Mouse (Mus musculus) spleen, postnatal 14 days (tissue): Measurements from ENCODE around the gene Thada.

Experiments
- DNase-seq, 2 experiments: peaks; one replicate each; pipeline ENCODE4 v3.0.0; 2021 to 2022; ENCODE audit warnings: low spot score in 2 of 2

Thada gene

DNA sequence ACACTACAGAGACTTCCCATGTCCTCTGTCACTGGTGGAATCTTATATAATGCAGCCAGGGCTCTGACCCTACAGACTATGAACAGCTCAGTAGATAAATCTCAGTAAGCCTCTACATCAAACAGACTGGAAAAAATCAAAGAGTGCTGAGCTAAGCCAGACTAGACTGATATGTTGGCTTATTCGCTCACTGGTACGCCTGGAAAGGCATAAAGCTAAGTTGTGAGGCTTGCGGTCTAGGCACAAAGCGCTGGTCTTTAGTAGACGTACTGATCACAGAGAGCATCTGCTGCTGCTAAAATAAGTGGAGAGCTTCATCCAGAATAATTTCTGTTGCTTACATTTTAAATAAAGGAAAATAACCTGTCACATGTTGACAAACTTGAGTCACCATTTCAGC lies 95.6 kb downstream of the Thada start:
- no peak for DNase-seq

DNA sequence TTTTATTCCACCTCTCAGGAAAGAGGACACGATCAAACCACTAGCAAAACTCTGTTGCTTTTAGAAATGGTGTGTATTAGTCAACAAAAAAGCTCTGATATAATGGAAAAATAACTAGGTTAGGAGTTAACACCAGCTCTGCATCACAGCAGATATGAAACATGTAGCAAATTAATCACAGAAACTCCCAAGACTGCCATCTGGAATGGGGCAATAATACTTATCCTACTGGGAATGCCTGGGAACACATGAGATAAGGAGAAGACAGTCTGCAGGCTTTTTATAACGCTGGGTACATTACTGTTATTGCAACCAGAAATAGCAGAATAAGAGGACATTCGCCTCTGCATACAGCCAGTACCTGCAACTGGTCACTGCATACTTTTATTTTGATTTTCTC lies 96.2 kb downstream of the Thada start:
- no peak for DNase-seq

DNA sequence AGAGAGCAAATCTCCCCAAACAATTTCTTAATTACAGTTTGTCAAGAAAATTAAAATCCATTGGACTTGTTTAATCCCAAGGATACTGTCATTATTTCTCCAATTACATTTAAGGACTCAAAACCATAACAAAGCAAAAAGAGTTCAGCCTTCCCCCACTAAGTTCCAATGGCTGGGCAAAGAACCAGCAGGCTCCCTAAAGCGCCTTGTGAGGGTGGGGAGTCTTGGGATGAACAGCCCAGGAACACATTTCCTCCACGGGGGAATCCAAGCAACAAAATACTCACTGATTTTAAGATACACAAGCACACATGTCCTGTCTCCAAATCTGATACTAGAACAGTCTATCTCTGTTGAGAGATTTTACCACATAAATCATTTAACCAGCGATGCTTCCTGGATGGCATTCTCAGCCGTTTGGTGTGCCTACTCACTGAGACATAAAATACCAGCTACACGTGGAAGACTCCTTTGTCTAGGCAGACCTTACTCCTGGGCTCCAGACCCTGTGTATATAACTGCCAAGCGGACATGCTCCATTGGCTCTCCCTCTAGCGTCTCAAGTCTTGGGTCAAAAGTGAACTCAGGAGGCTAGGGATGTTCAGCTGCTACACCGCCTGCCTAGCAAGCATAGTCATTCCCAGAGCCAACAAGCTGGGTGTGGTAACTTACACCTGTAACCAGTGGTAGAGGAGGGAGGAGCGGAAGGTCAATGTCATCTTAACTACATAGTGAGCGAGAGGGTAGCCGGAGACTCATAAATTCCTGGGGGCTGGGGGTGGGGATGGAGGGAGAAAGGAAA lies 97.6 kb downstream of the Thada start:
- DNase-seq, result no peak

DNA sequence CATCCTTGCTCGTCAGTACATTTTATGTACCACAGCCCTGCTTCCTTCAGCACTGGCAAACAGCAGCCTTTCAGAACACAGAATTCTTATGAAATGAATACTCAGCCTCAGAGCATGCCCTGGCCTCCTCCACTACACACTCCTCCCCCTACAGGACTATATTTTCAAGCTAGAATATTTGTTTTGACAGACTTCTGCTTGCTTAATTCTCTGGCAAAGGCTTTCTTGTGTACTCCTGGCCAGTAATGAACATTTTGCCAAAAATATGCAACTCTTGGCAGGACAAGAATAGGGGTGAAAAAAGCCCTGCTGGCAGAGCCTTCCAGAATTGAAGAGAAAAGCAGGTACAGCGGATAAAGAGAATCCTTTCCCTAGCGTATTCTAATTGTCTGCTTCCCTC lies 98.3 kb downstream of the Thada start:
- no peak for DNase-seq

DNA sequence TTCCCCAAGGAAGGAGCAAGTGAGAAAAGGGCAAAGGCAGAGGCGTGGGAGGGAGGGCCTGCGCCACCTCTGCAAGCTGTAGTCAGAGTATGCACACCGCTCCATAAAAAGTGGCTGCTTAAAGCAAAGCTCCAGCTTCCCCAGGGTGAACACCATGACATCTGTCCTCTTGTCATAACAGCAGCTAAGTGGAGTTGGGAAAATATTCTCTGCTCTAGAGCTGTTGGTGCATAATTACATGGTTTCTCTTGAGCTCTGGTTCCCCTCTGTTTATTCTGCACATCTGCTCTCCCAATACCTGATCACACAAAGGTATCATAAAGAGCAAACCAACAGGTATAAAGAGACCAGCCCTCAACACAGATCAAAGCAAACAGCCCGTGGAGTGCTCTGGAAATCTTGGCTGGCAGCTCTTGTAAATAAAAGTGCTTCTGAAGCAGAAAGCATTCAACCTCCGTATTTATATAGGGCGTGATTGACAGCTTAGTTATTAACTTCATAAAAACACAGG lies 100.2 kb downstream of the Thada start:
- DNase-seq, result no peak

DNA sequence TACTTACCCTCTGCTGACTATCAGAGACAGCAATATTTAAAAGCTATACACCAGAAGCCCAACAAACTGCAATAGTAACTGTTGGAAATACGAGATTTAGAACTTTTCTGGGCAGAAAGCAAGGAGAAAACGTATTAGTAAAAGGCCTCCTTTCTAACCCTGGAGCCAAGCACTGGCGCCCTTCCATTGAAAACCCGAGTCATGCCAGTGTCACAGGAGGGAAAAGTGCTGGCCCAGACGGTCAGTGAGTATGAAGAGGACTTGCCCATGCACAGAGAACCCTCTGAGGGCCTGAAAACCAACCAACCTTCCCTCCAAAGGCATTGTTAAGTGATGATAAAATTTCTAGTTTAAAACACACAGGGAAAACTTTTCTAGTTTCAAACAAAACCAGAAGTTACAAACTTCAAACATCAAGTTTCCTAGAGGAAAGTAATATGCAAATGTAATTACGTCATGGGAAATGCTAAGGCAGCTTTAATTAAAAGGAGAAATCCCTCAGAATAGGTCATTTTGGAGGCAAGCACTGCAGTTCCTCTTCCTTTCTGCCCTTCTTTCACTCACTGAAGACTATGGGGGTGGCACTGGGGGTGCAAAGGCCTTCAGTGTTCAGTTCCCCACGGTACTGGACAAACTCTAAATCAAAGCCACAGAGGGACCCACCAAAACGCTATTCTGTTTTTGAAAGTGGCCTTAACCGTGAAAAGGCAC lies 100.8 kb downstream of the Thada start:
- DNase-seq, result no peak

DNA sequence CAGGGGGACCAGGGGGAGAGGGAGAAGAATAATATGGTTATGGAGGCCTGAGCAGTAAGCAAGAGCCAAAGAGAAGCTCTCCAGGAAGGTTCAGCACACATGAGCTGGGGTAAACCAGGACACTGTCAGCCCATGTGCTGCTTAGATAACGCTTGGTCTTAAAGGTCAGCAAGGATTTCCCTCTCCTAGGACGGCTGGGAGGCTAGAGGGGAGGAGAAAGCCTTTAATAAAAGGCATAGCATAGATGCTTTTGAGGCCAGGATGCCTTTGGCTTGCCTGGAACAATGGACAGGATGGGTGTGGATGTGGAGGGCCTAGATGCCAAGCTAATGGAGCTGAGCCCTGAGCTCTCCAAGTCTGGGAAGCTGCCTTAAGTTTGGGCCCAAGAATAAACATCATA lies 102.6 kb downstream of the Thada start:
- DNase-seq, result no peak

DNA sequence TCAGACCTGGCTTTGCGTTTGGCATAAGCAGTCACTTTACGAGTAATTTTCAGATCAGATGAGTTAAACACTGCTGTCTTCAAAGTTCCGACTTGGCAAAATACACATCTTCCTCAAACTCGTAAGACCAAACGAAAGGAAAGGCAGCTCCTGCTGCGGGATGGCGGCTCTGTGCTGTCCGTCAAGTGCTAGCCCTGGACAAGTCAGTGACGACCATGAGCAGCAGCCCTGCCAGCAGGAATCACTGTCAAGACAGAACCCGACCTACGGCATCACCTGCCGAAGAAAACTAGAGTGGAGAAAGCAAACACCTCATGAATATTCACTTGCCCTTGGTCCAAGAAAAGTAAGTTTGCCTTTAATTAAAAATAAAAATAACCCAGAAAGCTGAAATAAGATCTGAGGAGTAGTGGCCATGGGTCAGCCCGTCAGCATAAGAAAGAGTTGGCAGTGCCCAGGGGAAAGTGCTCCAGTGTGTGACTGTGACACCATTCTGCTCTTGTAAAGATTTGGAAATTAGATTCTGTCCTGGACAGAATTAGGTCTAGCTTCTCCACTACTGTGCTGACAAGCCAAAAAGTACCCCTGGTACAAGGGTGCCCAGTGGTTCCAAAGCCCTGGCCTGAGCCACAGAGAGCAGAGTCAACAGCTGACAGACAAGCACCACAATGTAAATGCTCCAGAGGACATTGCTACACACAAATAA lies 103.3 kb downstream of the Thada start:
- DNase-seq, result no peak

DNA sequence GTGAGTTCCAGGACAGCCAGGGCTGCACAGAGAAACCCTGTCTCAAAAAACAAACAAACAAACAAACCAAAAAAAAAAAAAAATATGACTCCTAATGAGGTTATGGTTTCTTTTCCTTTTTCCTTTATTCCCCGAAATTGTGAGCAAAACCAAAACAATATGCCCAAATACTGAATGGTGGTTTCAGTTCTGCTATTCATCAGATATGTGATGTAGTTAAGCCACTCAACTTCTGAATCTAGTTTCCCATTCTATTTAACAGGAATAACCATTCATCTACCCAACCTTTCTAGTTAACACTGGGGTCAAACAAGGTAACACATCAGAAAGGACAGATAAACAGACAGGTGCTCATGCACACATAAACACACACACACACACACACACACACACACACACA lies 105.0 kb downstream of the Thada start:
- DNase-seq, result no peak

DNA sequence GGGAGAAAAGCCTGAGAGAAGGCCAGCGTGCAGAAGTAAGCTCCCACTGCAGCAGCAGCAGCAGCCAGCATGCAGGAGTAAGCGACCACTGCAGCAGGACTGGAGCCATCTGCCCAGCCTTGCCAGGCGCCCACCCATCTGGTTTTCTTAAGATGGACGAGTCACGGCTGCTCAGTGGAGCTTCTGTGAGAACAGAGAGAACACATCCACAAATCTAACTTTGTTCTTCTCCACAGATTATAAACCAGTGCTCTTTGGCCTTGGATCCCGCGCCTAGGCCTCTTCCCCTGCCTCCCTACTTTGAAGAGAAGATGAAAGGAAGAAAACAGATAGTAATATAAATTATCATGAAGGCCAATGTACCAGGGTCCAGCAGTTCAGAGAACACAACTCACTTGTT lies 106.2 kb downstream of the Thada start:
- no peak for DNase-seq

DNA sequence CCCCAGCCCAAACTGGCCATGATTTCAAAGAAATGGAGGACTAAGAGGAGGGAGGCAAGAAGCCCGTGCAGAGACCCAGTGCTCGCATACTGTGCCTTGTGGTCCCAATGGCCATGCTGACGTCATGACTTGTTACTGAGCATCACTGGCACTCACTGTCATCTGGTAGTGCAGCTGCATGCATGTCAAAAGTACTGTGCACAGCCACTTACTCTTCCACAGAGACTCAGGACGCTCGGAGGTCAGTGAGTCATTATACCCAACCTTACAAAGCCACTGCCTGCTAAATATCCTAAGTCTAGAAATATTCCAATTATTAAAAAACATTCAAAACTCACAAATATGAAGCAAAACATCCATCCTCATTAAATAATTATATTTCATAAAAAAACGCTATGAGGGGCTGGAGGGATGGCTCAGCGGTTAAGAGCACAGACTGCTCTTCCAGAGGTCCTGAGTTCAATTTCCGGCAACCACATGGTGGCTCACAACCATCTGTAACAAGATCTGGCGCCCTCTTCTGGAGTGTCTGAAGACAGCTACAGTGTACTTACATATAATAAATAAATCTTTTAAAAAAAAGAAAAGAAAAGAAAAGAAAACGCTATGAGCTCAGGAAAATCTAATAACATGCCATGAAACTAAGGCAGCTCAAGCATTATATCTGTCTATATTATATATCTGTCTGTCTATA lies 106.9 kb downstream of the Thada start:
- no peak for DNase-seq

DNA sequence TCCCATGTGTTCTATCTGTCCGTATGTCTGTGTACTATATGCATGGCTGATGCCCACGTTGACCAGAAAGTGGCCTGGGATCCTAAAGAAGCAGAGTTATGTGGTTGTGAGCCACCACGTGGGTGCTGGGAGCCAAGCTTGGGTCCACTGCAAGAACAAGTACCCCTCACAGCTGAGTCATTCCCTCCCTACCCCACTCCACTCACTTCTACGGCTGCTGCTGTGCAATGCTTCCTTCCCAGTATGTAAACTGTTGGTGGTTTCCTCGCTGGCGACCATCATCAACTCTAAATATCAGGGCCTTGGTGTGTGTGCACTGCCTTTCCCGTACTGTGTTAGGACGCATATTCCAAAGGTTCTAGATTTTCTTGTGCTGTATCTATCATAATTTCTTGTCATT lies 108.2 kb downstream of the Thada start:
- no peak for DNase-seq

DNA sequence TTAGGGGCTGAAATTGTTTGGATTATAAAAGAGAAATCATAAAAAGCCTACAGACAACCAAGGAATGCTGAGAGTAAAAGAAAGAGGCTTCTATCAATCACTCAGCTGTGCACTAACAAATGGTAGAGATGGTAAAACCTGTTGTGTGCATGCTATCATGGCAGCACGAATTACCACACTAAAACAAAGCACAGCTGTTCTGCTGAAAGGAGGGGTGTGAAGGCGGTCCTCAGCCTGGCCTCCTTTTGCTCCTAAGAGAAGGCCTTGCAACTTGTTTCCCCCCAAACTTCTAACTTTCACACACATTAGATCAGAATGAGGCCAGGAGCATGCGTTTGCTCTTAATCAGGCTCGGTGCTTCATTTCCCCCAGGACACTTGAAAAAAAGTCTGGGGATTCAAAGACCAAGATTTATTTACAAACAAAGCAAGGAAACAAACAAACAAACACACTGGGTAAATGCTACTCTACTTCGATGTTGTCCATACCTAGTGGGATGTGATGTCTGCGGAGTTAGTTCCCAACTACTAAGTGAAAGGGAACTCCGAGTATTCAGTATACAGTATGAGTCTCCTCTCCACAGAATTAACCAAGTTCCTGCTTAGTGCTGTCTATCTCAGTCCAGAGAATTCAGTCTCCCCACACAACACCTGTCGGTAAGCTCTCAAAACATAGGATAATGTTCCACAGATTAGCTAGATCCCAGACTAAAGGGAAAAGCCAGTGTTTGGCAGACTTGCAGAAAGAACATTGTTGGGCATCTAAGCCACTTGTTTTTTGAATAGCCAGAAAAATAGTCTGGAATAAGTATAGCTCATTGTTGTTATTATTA lies 109.7 kb downstream of the Thada start:
- no peak for DNase-seq

DNA sequence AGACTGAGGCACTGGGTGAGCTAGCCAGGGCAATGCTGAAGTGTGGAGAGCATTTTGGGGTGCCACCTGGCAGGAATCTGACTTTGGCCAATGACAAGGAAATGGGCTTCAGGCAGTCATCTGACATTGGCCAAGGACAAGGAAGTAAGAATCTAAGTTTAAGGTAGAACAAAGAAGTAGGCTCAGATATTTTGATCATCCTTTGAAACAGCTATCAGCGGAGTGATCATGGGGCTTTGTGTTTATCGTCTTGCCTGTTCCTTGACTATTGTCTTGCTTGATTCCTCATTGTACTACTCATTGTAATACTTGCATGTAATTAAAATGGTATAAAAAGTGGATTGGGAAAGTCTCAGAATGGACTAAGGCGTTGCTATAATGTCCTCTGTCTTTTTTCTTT lies 111.0 kb downstream of the Thada start:
- DNase-seq, result no peak

DNA sequence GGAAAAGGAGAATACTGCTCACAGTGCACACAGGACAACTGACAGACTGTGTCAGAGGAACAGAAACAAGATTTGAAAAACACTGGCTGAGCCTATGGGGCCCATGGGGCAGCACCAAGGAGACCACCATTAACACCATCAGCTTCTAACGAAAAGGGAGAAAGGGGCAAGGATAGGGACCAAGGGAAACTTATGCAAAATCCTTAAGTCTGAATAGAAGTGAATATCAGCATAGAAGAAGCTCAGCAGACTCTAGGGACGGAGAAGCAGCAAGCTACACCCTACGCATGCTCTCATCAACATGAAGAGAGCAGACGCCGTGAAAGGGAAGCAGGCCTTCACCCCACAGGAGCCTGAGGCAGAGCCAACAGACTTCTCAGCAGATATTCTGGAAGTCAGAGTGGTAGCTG lies 112.1 kb downstream of the Thada start:
- no peak for DNase-seq

DNA sequence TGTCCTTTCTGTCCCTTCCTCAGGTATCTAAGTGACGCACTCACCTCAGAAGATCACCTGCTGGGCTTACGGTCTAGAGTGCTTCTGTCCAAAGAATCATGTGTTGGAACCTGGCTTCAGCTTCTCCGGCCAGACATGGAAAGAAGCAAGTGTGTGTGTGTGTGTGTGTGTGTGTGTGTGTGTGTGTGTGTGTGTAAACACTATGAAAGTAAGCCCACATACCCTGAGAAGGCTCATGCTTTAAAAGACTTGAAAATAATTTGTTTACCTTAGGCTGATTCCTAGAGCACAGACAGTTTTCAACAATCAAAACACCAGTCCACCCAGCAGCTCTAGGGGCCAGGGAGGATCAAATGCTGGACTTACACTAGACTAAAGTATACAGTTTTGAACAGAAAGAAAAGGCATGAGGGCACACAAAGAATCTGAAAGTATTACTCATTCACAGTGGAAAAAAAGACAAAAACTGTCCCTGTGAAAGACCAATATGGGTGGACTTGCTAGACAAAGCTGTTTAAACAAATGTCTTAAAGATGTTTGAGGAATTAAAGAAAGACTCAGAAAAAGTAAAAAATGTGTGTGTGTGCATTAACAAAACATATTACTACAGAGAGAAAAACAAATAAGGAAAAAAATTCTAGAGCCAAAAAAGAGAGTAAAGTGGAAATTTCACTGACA lies 112.6 kb downstream of the Thada start:
- DNase-seq, result no peak

DNA sequence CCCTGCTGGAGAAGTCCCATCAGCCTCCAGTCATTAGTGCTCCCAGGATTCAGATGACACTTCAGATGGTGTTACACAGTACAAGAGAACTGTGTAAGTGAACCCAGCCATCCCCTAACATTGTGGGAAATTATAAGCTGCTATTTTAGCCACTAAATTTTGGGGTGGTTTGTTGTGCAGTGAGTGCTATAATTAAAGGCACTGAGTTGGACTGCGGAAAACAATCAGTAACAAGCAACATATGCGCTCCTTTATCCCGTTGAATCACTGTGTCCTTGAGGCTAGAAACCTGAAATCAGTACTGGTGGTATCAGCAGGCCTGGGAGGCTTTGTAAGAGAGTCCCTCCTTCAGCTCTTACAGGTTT lies 113.2 kb downstream of the Thada start:
- no peak for DNase-seq

DNA sequence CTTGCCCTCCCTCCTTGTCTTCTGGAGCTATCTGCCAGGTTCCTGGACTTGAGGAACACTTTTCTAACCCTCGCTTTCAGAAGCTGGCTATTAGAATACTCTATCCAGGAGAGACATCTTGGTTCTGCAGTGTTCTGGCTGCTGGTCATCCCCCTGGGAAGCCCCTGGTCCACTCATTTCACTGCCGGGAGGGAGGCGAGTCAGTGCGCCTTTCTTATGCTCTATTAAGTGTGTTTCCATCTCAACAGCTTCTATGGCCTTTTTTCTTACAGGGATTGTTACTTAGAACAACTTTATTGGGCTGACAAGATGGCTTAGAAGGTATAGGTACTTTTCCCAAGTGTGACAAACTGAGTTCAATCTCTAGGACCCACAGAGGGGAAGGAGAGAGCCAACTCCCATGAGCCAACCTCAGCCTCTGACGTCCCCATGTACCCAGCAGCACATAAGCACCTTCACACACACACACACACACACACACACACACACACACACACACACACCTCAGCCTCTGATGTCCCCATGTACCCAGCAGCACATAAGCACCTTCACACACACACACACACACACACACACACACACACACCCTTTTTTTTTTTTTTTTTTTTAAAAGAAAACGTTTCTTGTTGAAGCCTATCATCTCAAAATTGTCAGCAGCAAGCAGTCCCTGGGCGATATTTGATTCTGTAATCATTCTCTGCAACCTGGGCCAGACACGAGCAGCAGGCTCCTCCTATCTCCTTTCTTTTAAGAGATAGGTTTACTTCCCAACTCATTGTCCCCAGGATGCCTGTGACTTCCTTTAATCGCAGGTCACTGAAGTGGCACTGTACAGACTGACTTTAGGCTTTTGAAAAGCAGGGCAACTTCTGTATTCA lies 113.9 kb downstream of the Thada start:
- DNase-seq, result no peak

DNA sequence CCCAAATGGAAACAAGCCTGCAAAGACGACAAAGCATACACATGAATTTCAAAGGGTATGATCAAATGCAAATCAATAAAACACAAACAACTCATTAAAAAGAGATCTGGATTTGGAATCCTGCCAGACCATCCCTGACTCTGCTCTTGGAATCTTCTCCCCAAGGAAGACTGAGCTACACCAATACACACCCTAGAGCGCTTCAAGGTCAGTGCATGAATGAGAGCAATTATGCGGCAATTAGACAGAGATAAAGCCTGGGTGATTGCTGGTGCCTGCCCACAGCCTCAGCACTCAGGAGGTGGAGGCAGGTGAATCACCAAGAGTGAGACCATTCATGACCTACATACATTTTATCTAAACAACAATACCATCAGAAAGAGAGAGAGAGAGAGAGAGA lies 114.7 kb downstream of the Thada start:
- no peak for DNase-seq

DNA sequence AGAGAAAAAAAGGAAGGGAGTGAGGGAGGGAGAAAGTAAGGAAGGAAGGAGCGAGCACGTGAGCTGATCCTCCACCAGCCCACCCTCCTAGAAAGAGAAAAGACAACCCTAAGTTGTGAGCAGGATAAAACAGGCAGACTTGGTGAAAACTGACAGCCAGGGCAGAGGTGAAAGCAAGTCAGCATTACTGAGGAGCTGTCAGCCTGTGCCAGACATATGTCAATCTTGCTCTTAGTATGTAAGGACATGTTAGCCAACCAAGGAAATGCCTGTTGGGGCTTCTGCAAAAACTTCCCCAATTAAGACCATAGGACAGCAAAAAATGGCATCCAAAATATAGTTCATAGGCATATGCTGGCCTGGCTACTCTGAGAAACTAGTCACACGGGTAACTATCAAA lies 117.1 kb downstream of the Thada start:
- no peak for DNase-seq
